Mouse (Mus musculus): Measurements from ENCODE around the gene Prss38.

GRCm38 (mm10) chr11:59412058-59412457, 36.6 kb upstream of the Prss38 start:
- TF ChIP-seq CTCF (IDR thresholded peaks at IDR 0.05) (no peak), POLR2A (IDR thresholded peaks at IDR 0.05; ENCODE audit: insufficient read depth, low read depth, low read length) (no peak), EP300 (IDR thresholded peaks at IDR 0.05; ENCODE audit: insufficient read depth, low read depth, low read length) (no peak)
